Mouse (Mus musculus): ENCODE results near the gene Smg5. TPM values are rescaled to one million over a fixed set of nuclear protein-coding genes. Genes with fewer than 3 reads are reported as not detected.
A peak's percentile ranks its signal among the peaks of the same experiment; 100 is the strongest.

The Smg5 gene
- polyA plus RNA-seq, 1 experiment from 2014 or later, result 35.2 TPM

DNA sequence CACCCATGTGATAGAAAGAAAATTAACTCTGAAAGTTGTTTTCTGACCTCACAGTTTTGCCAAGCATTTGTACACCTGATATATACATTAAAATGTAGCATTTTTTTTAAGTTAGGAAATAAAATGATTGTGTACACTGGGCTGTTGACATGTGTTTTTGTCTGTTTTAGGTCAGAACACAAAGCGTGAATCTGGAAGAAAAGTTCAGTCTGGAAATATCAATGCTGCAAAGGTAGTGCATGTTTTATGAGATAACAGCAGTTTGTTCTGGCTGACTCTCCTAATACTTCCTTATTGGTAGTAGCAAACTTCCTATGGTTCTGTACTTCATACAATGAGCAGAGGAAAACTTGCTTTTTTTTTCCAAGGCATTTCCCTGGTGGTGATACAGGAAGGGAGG, 36.9 kb upstream of the Smg5 start:
- Histone ChIP-seq H3K4me1 (ENCODE audit: control insufficient read depth, insufficient read depth, low read length) (peaks cover 8% of the 10 kb centered on the region), H3K27me3 (ENCODE audit: control insufficient read depth, insufficient read depth, low read length) (no peaks in the 10 kb centered on the region), H3K4me3 (ENCODE audit: low read depth, low read length) (no peak overlapping the region), H3K4me2 (no peak overlapping the region; the same call in 1 of the 2 replicates), H3K27ac (ENCODE audit: low read depth, low read length) (no peak overlapping the region), H3K9me3 (replicated peaks; ENCODE audit: control insufficient read depth, low read length) (no peaks in the 10 kb centered on the region), H3K9ac (ENCODE audit: low read depth, low read length) (no peak overlapping the region), H3K36me3 (ENCODE audit: control insufficient read depth, insufficient read depth, low read length) (peaks cover 24% of the 10 kb centered on the region)
- 80% methylated on average over 1 of the region's 1 CpGs for WGBS (ENCODE audit: insufficient replicate concordance)
- no peak for ATAC-seq (replicated peaks; ENCODE audit: insufficient number of reproducible peaks, low FRiP score, low TSS enrichment)

DNA sequence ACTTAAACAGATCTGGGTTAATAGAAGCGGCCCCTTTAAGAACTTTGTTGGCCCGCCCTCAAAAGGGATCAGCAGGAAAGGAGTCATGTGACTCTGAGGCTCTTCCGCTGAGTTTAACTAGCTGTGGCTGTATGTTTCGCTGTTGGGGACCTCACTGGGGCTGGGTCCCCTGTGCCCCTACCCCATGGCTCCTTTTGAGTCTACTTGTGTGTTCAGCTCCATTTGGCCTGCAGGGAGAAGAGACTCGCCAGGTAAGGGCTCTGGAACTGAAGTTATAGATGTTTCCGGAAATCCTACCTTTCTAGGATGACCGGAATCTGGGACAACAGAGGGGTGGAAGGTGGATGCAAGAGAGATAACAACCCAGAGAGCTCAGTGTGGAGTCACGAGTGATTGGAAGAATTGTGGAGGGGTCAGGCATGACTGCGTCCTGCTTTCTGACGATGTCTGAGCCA, 11.1 kb upstream of the Smg5 start, which contains the start of gene Glmp:
Glmp (plus strand) TSS at position 73 of the 455 bp plus-strand sequence.
- no peaks in the 10 kb centered on the region for H3K27me3 ChIP-seq (ENCODE audit: control insufficient read depth, insufficient read depth, low read length)
- peaks cover 25% of the 10 kb centered on the region for H3K36me3 ChIP-seq (ENCODE audit: control insufficient read depth, insufficient read depth, low read length)
- H3K4me1 ChIP-seq (ENCODE audit: control insufficient read depth, insufficient read depth, low read length), result peaks cover 5% of the 10 kb centered on the region
- 2% methylated on average over 10 of the region's 10 CpGs for WGBS (ENCODE audit: insufficient replicate concordance)
- no peaks in the 10 kb centered on the region for H3K9me3 ChIP-seq (replicated peaks; ENCODE audit: control insufficient read depth, low read length)
- ATAC-seq (replicated peaks; ENCODE audit: insufficient number of reproducible peaks, low FRiP score, low TSS enrichment), result peak; percentile 66; the same call in 1 of the 2 replicates
- peak within 1 kb of the TSS; percentile 88 for H3K4me3 ChIP-seq (ENCODE audit: low read depth, low read length)
- H3K4me2 ChIP-seq, result peak within 1 kb of the TSS; percentile 95
- H3K27ac ChIP-seq (ENCODE audit: low read depth, low read length), result no peak within 1 kb of the TSS
- H3K9ac ChIP-seq (ENCODE audit: low read depth, low read length), result peak within 1 kb of the TSS; percentile 88

DNA sequence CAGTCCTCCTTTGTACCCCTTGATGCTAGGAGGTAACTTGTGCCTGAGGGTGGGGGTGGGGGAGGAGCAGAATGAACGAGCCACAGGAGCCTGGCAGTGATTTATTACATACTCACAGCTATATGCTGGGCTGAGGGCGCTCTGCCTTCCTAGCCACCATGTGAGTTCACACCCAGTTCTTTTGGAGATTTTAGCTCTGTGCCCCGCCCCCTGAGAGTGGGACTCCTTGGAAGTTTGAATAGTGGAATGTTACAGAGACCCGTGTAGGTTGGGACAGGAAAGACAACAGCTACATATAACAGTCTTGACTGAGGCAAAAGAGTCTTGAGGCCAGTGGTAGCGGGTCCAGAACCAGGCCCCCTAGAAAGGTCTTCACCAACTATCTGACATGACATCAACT, 7.1 kb upstream of the Smg5 start:
- Histone ChIP-seq H3K27me3 (ENCODE audit: control insufficient read depth, insufficient read depth, low read length) (no peaks in the 10 kb centered on the region), H3K4me2 (no peak overlapping the region), H3K9ac (ENCODE audit: low read depth, low read length) (no peak overlapping the region), H3K9me3 (replicated peaks; ENCODE audit: control insufficient read depth, low read length) (no peaks in the 10 kb centered on the region), H3K4me1 (ENCODE audit: control insufficient read depth, insufficient read depth, low read length) (peaks cover 5% of the 10 kb centered on the region), H3K36me3 (ENCODE audit: control insufficient read depth, insufficient read depth, low read length) (peaks cover 5% of the 10 kb centered on the region), H3K27ac (ENCODE audit: low read depth, low read length) (no peak overlapping the region), H3K4me3 (ENCODE audit: low read depth, low read length) (no peak overlapping the region)
- 78% methylated on average over 5 of the region's 5 CpGs for WGBS (ENCODE audit: insufficient replicate concordance)
- no peak for ATAC-seq (replicated peaks; ENCODE audit: insufficient number of reproducible peaks, low FRiP score, low TSS enrichment)

DNA sequence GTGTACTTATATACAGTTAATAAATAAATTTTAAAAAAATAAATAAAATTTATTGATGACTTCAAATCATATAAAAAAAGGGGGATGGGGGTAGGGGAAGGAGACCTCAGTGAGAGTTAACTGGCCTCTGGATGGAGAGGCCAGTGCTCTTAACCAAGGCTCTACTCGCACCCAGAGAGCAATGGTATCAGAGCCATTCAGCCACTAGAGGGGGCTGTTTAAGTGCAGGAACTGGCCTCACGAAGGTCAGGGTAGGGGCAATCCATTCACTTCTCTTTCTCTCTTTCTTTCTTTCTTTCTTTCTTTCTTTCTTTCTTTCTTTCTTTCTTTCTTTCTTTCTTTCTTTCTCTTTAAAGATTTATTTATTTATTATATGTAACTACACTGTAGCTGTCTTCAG, 4.8 kb upstream of the Smg5 start:
- H3K27me3 ChIP-seq (ENCODE audit: control insufficient read depth, insufficient read depth, low read length), result no peaks in the 10 kb centered on the region
- peaks cover 5% of the 10 kb centered on the region for H3K36me3 ChIP-seq (ENCODE audit: control insufficient read depth, insufficient read depth, low read length)
- no peak overlapping the region for H3K4me3 ChIP-seq (ENCODE audit: low read depth, low read length)
- no peaks in the 10 kb centered on the region for H3K9me3 ChIP-seq (replicated peaks; ENCODE audit: control insufficient read depth, low read length)
- H3K27ac ChIP-seq (ENCODE audit: low read depth, low read length), result no peak overlapping the region
- peaks cover 6% of the 10 kb centered on the region for H3K4me1 ChIP-seq (ENCODE audit: control insufficient read depth, insufficient read depth, low read length)
- no peak for ATAC-seq (replicated peaks; ENCODE audit: insufficient number of reproducible peaks, low FRiP score, low TSS enrichment)
- WGBS (ENCODE audit: insufficient replicate concordance), result 25% methylated on average over 2 of the region's 2 CpGs
- H3K4me2 ChIP-seq, result no peak overlapping the region
- H3K9ac ChIP-seq (ENCODE audit: low read depth, low read length), result no peak overlapping the region

DNA sequence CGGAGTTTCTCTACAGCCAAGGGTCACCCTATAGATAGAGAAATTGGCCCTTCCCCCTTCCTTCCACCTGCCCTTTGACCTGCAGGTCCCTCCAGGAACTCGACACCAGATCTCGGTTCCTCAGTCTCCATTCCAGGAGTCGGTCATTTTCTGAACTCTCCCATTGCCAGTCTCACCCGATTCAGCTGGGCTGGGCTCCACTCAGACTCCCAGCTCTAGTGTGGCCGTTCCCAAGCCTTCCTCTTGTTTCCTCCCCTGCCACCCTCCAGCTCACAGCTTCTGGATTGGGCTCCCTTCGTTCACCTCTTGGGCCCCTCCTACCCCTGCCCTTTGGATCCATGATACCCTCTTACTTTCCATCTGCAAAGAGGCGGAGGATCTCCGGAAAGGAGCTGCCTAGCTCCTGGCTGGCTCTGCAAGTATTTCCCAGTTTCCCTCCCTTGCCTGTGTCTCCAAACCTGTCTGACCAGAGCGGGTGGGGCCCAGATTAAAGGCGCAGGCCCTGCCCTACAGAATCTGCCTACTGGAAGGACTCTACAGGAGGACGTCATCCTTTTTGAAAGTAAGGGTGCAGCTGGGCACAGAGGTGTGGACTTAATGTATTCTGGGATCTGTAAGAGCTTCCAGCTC, 1.9 kb upstream of the Smg5 start:
- H3K4me2 ChIP-seq, result peak overlapping the region; percentile 82
- no peak for ATAC-seq (replicated peaks; ENCODE audit: insufficient number of reproducible peaks, low FRiP score, low TSS enrichment)
- H3K27me3 ChIP-seq (ENCODE audit: control insufficient read depth, insufficient read depth, low read length), result no peaks in the 10 kb centered on the region
- WGBS (ENCODE audit: insufficient replicate concordance), result 32% methylated on average over 12 of the region's 12 CpGs
- H3K27ac ChIP-seq (ENCODE audit: low read depth, low read length), result no peak overlapping the region
- no peak overlapping the region; the same call in 1 of the 2 replicates for H3K9ac ChIP-seq (ENCODE audit: low read depth, low read length)
- H3K36me3 ChIP-seq (ENCODE audit: control insufficient read depth, insufficient read depth, low read length), result peaks cover 3% of the 10 kb centered on the region
- H3K4me3 ChIP-seq (ENCODE audit: low read depth, low read length), result no peak overlapping the region
- no peaks in the 10 kb centered on the region for H3K9me3 ChIP-seq (replicated peaks; ENCODE audit: control insufficient read depth, low read length)
- H3K4me1 ChIP-seq (ENCODE audit: control insufficient read depth, insufficient read depth, low read length), result peaks cover 14% of the 10 kb centered on the region

DNA sequence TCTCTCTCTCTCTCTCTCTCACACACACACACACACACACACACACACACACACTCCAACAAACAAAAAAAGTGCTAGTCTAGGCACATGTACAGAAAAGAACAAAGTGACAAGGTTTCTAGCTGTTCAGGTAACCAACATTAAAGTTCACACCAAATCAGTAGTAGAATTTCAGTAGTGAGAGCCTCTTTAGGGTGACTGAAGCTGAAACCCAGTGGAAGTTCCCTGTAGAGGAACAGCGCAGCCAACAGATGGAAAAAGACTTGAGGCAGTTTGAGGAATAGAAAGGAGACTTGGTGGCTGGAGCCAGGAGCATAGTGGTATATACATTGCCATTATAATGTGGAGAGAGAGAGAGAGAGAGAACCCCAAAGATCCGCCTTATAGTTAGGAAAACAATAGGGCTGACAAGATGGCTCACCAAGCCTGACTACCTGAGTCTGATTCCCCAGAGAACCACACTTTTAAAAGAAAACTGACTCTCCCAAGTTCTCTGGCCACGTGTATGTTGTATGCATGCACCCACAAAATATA, 1.1 kb upstream of the Smg5 start:
- H3K9me3 ChIP-seq (replicated peaks; ENCODE audit: control insufficient read depth, low read length), result no peaks in the 10 kb centered on the region
- peak overlapping the region; percentile 89 for H3K4me3 ChIP-seq (ENCODE audit: low read depth, low read length)
- 33% methylated on average over 3 of the region's 3 CpGs for WGBS (ENCODE audit: insufficient replicate concordance)
- H3K9ac ChIP-seq (ENCODE audit: low read depth, low read length), result peak overlapping the region; percentile 97
- ATAC-seq (replicated peaks; ENCODE audit: insufficient number of reproducible peaks, low FRiP score, low TSS enrichment), result no peak
- peak overlapping the region; percentile 94 for H3K27ac ChIP-seq (ENCODE audit: low read depth, low read length)
- no peaks in the 10 kb centered on the region for H3K36me3 ChIP-seq (ENCODE audit: control insufficient read depth, insufficient read depth, low read length)
- H3K4me1 ChIP-seq (ENCODE audit: control insufficient read depth, insufficient read depth, low read length), result peaks cover 14% of the 10 kb centered on the region
- H3K27me3 ChIP-seq (ENCODE audit: control insufficient read depth, insufficient read depth, low read length), result no peaks in the 10 kb centered on the region
- H3K4me2 ChIP-seq, result peak overlapping the region; percentile 82

DNA sequence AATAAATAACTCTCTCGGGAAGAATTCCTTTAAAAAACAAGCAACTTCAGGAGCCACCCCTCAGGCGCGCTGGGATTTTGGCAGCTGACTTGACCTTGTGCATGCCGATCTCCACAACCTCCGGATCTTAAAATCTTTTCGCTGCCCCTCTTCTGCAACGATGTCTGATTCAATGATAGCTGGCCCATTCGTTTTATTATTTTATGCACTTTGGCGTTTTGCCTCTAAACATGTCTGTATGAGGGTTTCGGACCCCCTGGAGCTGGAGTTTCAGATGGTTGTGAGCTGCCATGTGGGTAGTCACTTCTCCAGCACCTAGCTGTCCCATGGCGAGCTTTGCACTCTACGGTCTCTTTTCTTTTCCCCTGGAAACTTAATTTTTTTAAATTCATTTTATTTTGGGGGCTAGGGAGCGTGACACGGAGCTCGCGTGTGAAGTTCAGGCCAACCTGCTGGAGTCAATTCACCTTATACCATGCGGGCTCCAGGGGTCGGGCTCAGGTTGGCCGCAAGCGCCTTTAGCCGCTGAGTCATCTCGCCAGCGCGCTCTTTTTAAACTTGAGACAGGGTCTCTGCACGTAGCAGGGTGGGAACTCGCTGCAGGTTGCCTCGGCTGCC, 515 bp upstream of the Smg5 start:
- no peaks in the 10 kb centered on the region for H3K9me3 ChIP-seq (replicated peaks; ENCODE audit: control insufficient read depth, low read length)
- H3K27me3 ChIP-seq (ENCODE audit: control insufficient read depth, insufficient read depth, low read length), result no peaks in the 10 kb centered on the region
- H3K4me3 ChIP-seq (ENCODE audit: low read depth, low read length), result peak overlapping the region; percentile 89
- H3K4me2 ChIP-seq, result peak overlapping the region; percentile 82
- peak overlapping the region; percentile 97 for H3K9ac ChIP-seq (ENCODE audit: low read depth, low read length)
- ATAC-seq (replicated peaks; ENCODE audit: insufficient number of reproducible peaks, low FRiP score, low TSS enrichment), result 0 out of 2 replicates have a peak, but pooled peaks have one; percentile 44
- under 1% methylated on average over 27 of the region's 27 CpGs for WGBS (ENCODE audit: insufficient replicate concordance)
- H3K27ac ChIP-seq (ENCODE audit: low read depth, low read length), result peak overlapping the region; percentile 94
- no peaks in the 10 kb centered on the region for H3K36me3 ChIP-seq (ENCODE audit: control insufficient read depth, insufficient read depth, low read length)
- peaks cover 14% of the 10 kb centered on the region for H3K4me1 ChIP-seq (ENCODE audit: control insufficient read depth, insufficient read depth, low read length)

DNA sequence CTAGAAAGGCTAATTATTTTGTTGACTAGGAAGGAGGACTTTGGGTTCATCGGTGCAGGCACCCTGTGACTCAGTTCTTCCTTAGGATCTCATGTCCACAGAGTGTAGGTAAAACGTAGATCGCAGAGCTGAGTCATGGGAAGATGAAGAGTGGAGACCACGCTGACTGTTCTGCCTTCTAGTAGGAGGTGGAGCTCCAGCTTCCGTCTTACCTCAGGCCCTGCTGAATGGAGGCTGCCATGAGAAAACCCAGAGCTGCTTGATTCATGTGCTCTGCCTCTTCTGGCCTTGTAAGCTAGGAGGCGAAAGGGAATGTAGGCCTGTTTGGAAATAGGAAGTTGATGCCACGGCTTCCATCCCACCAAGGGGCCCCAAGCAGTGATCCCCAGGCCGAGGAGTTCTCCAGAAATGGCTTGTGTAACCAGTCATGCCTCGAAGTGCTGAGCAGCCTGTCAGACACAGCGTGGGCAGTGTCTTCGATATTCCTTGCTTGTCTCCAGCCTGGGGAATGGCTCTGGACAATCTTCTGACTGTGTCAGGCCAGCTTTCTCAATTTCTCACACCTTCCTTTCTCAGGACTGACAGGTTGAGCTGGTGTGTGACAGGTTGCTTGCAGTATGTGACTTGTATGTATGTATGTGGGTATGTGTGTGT, 1.4 kb downstream of the Smg5 start:
- Histone ChIP-seq H3K9ac (ENCODE audit: low read depth, low read length) (peak overlapping the region; percentile 50), H3K36me3 (ENCODE audit: control insufficient read depth, insufficient read depth, low read length) (peaks cover 10% of the 10 kb centered on the region), H3K4me1 (ENCODE audit: control insufficient read depth, insufficient read depth, low read length) (peaks cover 14% of the 10 kb centered on the region), H3K4me2 (peak overlapping the region; percentile 63), H3K27ac (ENCODE audit: low read depth, low read length) (peak overlapping the region; percentile 94), H3K9me3 (replicated peaks; ENCODE audit: control insufficient read depth, low read length) (no peaks in the 10 kb centered on the region), H3K4me3 (ENCODE audit: low read depth, low read length) (peak overlapping the region; percentile 89), H3K27me3 (ENCODE audit: control insufficient read depth, insufficient read depth, low read length) (no peaks in the 10 kb centered on the region)
- ATAC-seq (replicated peaks; ENCODE audit: insufficient number of reproducible peaks, low FRiP score, low TSS enrichment), result no peak
- WGBS (ENCODE audit: insufficient replicate concordance), result 65% methylated on average over 11 of the region's 11 CpGs
